Mouse (Mus musculus) cortical plate, adult 2 months (tissue): ENCODE measurements around the gene Fbxw8.

ENCODE experiments used
- CTCF ChIP-seq: fragments of 200-500 bp; IDR thresholded peaks from 2 replicates; pipeline ENCODE4 v1.5.1; 2011; ENCODE audit warnings: mild to moderate bottlenecking, control low read depth, low read length; ENCODE audit not compliant: insufficient read depth; ENCODE audit errors: extremely low read depth
- POLR2A ChIP-seq: fragments of 200-500 bp; IDR thresholded peaks from 2 replicates; pipeline ENCODE4 v1.6.1; 2011; ENCODE audit warnings: mild to moderate bottlenecking, low read length, control low read depth; ENCODE audit not compliant: insufficient read depth; ENCODE audit errors: extremely low read depth

- TF ChIP-seq CTCF, result no peak
- no peak for TF ChIP-seq POLR2A
Observed at GRCm38 (mm10) chr5:118145999-118146679, 9.1 kb downstream of the Fbxw8 start.
